Mouse (Mus musculus) liver, embryonic 14.5 days (tissue): ENCODE results near the gene Vmn1r157. TPM values are rescaled to one million over a fixed set of nuclear protein-coding genes. Genes with fewer than 3 reads are reported as not detected.
"Not testable (repeated sequence)": the region's sequence is repeated elsewhere in the genome, so short reads cannot be mapped to it uniquely, and the experiment has no call there.

Experiments
- ATAC-seq: fragments of 200-750 bp; cut with Nextera tagmentation; 2 replicates; pipeline ENCODE4 v1.8.0; 2017; ENCODE audit warnings: moderate number of reproducible peaks, mild to moderate bottlenecking, moderate library complexity; ENCODE audit not compliant: insufficient read depth
- DNase-seq, 3 experiments: peaks; one replicate each; pipeline ENCODE4 v3.0.0-alpha.2; 2012 to 2013; ENCODE audit warnings: low read depth in 3 of 3, low spot score in 3 of 3
- H3K27ac ChIP-seq: fragments of 300-500 bp; sonication (generic); 2 replicates; pipeline ENCODE4 v1.5.1; 2014; ENCODE audit warnings: moderate library complexity, mild to moderate bottlenecking, control low read depth, inconsistent platforms
- H3K27me3 ChIP-seq: fragments of 300-500 bp; sonication (generic); 2 replicates; pipeline ENCODE4 v1.6.1; 2014; ENCODE audit warnings: mild to moderate bottlenecking, low read length, moderate library complexity; ENCODE audit not compliant: control insufficient read depth, insufficient read depth
- H3K36me3 ChIP-seq: fragments of 300-500 bp; sonication (generic); replicated peaks from 2 replicates; pipeline ENCODE4 v1.6.1; 2014; ENCODE audit warnings: low read depth; ENCODE audit not compliant: control insufficient read depth, insufficient read depth
- H3K4me1 ChIP-seq, 2 experiments: fragments of 200-500 bp in 1 of 2; fragments of 300-500 bp in 1 of 2; sonication (generic) in 1 of 2; replicated peaks; 2 replicates each; pipeline ENCODE4 v1.6.1; 2012 to 2014; ENCODE audit warnings: antibody characterized with exemption in 1 of 2, inconsistent platforms in 1 of 2, low read length in 1 of 2; ENCODE audit not compliant: control insufficient read depth in 2 of 2, insufficient read depth in 2 of 2
- H3K4me2 ChIP-seq: fragments of 300-500 bp; sonication (generic); 2 replicates; pipeline ENCODE4 v1.6.1; 2014; ENCODE audit warnings: low read depth, mild to moderate bottlenecking, control low read depth, moderate library complexity
- H3K4me3 ChIP-seq, 2 experiments: fragments of 200-500 bp in 1 of 2; fragments of 300-500 bp in 1 of 2; sonication (generic) in 1 of 2; 2 replicates each; pipeline ENCODE4 v1.5.1; 2012 to 2014; ENCODE audit warnings: low read depth in 2 of 2, low read length in 2 of 2, mild to moderate bottlenecking in 2 of 2, control low read depth in 1 of 2, inconsistent platforms in 1 of 2, moderate library complexity in 1 of 2; ENCODE audit not compliant: insufficient read depth in 1 of 2
- H3K9ac ChIP-seq: fragments of 300-500 bp; sonication (generic); replicated peaks from 2 replicates; pipeline ENCODE4 v1.6.1; 2014; ENCODE audit warnings: mild to moderate bottlenecking, control low read depth, moderate library complexity
- H3K9me3 ChIP-seq: fragments of 300-500 bp; sonication (generic); 2 replicates; pipeline ENCODE4 v1.6.1; 2016; ENCODE audit warnings: low read length, mixed read lengths; ENCODE audit not compliant: control insufficient read depth
- WGBS: fragments of 180-500 bp; shearing (Covaris S2); extraction: QIAGEN DNeasy Blood & Tissue Kit; methylation state at CpG from one replicate; pipeline ENCODE4 v1.1.7; 2014; ENCODE audit not compliant: insufficient replicate concordance; 5-methylcytosine and 5-hydroxymethylcytosine counted together
- polyA plus RNA-seq, 2 experiments: library from polyadenylated mRNA; depleted of rRNA in 1 of 2; stranded (reverse) in 1 of 2; unstranded in 1 of 2; fragments of >200 nt; fragmentation: Nextera tagmentation in 1 of 2; extraction: Ambion mirVana in 1 of 2; gene quantifications; 2 replicates each; pipeline versions ENCODE4 v1.2.1 to v1.2.3; 2012 to 2014

Gene Vmn1r157
- polyA plus RNA-seq (2012; rRNA removed) (not detected in 2 replicates), polyA plus RNA-seq (2014; fragmentation: Nextera tagmentation; extraction: Ambion mirVana) (not detected in 2 replicates)

GRCm38 (mm10) chr7:22761397-22761796, at the start of gene Vmn1r157:
Gene Vmn1r157, plus strand, starts transcription at chr7:22761697.
- H3K4me3 ChIP-seq, H3K27ac ChIP-seq, H3K9me3 ChIP-seq, H3K9ac ChIP-seq, H3K4me1 ChIP-seq, ATAC-seq, DNase-seq, H3K4me2 ChIP-seq, H3K27me3 ChIP-seq, H3K36me3 ChIP-seq: not testable (repeated sequence)
- WGBS: 13% methylated on average over 2 of the region's 3 CpGs

- WGBS: no CpG with 5 or more reads among the region's 1 CpGs
- not testable (repeated sequence) for H3K27me3 ChIP-seq, H3K4me1 ChIP-seq, DNase-seq, ATAC-seq, H3K9me3 ChIP-seq, H3K4me2 ChIP-seq, H3K9ac ChIP-seq, H3K27ac ChIP-seq, H3K4me3 ChIP-seq, H3K36me3 ChIP-seq
Observed at GRCm38 (mm10) chr7:22719610-22720009, 41.9 kb upstream of the Vmn1r157 start, which contains the start of gene Gm4567. Gene Gm4567, minus strand, starts transcription at chr7:22719710.

GRCm38 (mm10) chr7:22775981-22776380, 14.5 kb downstream of the Vmn1r157 start:
- 65% methylated on average over 6 of the region's 11 CpGs for WGBS
- not testable (repeated sequence) for H3K4me1 ChIP-seq, H3K27me3 ChIP-seq, H3K4me2 ChIP-seq, H3K36me3 ChIP-seq, ATAC-seq, H3K9ac ChIP-seq, H3K27ac ChIP-seq, H3K9me3 ChIP-seq, DNase-seq, H3K4me3 ChIP-seq

GRCm38 (mm10) chr7:22790682-22791081, 29.2 kb downstream of the Vmn1r157 start, which contains the start of gene Vmn1r158:
Gene Vmn1r158, minus strand, starts transcription at chr7:22790782.
- not testable (repeated sequence) for ATAC-seq, H3K4me3 ChIP-seq, H3K36me3 ChIP-seq, H3K9ac ChIP-seq, DNase-seq, H3K27me3 ChIP-seq, H3K4me1 ChIP-seq, H3K9me3 ChIP-seq, H3K27ac ChIP-seq, H3K4me2 ChIP-seq
- WGBS: 33% methylated on average over 2 of the region's 2 CpGs

Other genes with a start within 250 kb of the Vmn1r157 start
- not detected in 2 replicates for gene Vmn1r152, start 238.7 kb upstream of the Vmn1r157 start, polyA plus RNA-seq (2012; rRNA removed)
- gene Vmn1r152, start 238.7 kb upstream of the Vmn1r157 start, polyA plus RNA-seq (2014; fragmentation: Nextera tagmentation; extraction: Ambion mirVana): not detected in 2 replicates
- not detected in 2 replicates for gene Gm8677, start 226.8 kb upstream of the Vmn1r157 start, polyA plus RNA-seq (2012; rRNA removed)
- not detected in 2 replicates for gene Gm8677, start 226.8 kb upstream of the Vmn1r157 start, polyA plus RNA-seq (2014; fragmentation: Nextera tagmentation; extraction: Ambion mirVana)
- gene Gm4201, start 196.4 kb upstream of the Vmn1r157 start, polyA plus RNA-seq (2012; rRNA removed): not detected in 2 replicates
- gene Gm4201, start 196.4 kb upstream of the Vmn1r157 start, polyA plus RNA-seq (2014; fragmentation: Nextera tagmentation; extraction: Ambion mirVana): not detected in 2 replicates
- not detected in 2 replicates for gene Gm4565, start 173.6 kb upstream of the Vmn1r157 start, polyA plus RNA-seq (2012; rRNA removed)
- gene Gm4565, start 173.6 kb upstream of the Vmn1r157 start, polyA plus RNA-seq (2014; fragmentation: Nextera tagmentation; extraction: Ambion mirVana): not detected in 2 replicates
- not detected in 2 replicates for gene Vmn1r155, start 103.7 kb upstream of the Vmn1r157 start, polyA plus RNA-seq (2012; rRNA removed)
- gene Vmn1r155, start 103.7 kb upstream of the Vmn1r157 start, polyA plus RNA-seq (2014; fragmentation: Nextera tagmentation; extraction: Ambion mirVana): not detected in 2 replicates
- not detected in 2 replicates for gene Gm8693, start 69.4 kb upstream of the Vmn1r157 start, polyA plus RNA-seq (2012; rRNA removed)
- not detected in 2 replicates for gene Gm8693, start 69.4 kb upstream of the Vmn1r157 start, polyA plus RNA-seq (2014; fragmentation: Nextera tagmentation; extraction: Ambion mirVana)
- gene Gm4567, start 42.0 kb upstream of the Vmn1r157 start, polyA plus RNA-seq (2012; rRNA removed): not detected in 2 replicates
- not detected in 2 replicates for gene Gm4567, start 42.0 kb upstream of the Vmn1r157 start, polyA plus RNA-seq (2014; fragmentation: Nextera tagmentation; extraction: Ambion mirVana)
- gene Vmn1r158, start 29.1 kb downstream of the Vmn1r157 start, polyA plus RNA-seq (2012; rRNA removed): not detected in 2 replicates
- gene Vmn1r158, start 29.1 kb downstream of the Vmn1r157 start, polyA plus RNA-seq (2014; fragmentation: Nextera tagmentation; extraction: Ambion mirVana): not detected in 2 replicates
- gene Vmn1r159, start 81.9 kb downstream of the Vmn1r157 start, polyA plus RNA-seq (2012; rRNA removed): not detected in 2 replicates
- not detected in 2 replicates for gene Vmn1r159, start 81.9 kb downstream of the Vmn1r157 start, polyA plus RNA-seq (2014; fragmentation: Nextera tagmentation; extraction: Ambion mirVana)
- gene Vmn1r160, start 109.5 kb downstream of the Vmn1r157 start, polyA plus RNA-seq (2012; rRNA removed): not detected in 2 replicates
- not detected in 2 replicates for gene Vmn1r160, start 109.5 kb downstream of the Vmn1r157 start, polyA plus RNA-seq (2014; fragmentation: Nextera tagmentation; extraction: Ambion mirVana)
- gene Gm4214, start 223.0 kb downstream of the Vmn1r157 start, polyA plus RNA-seq (2012; rRNA removed): not detected in 2 replicates
- not detected in 2 replicates for gene Gm4214, start 223.0 kb downstream of the Vmn1r157 start, polyA plus RNA-seq (2014; fragmentation: Nextera tagmentation; extraction: Ambion mirVana)